13 mouse cellular contexts compared by ENCODE assay signal in genomic region chr17:8791561-8791960, GRCm38 (mm10).
"Had no signal": no experiment of that assay in that cellular context is flagged by ENCODE, and none has a peak within 500 bp of the region (broad histone marks: within the 10 kb centered on the region; RNA-seq: fewer than 3 reads in every experiment).

No protein-coding gene starts in this region.

- DNase-seq: lung, embryonic 14.5 days; lung, postnatal 10 days; lung, postnatal 4 days; midbrain, embryonic 14.5 days; retina, postnatal 1 day; right cerebral cortex, adult 18-20 months; right cerebral cortex, postnatal 25 days; right cerebral cortex, postnatal 4 days; spleen, adult 18-20 months; thymus, adult 18-20 months; thymus, postnatal 14 days; thymus, postnatal 36 days had no signal

- ATAC-seq: midbrain, embryonic 16.5 days had no signal
